Mouse (Mus musculus) urinary bladder, postnatal 25 days (tissue): ENCODE data around the gene Pdilt.

Experiments
- DNase-seq: peaks from one replicate; pipeline ENCODE4 v3.0.0; 2022; ENCODE audit warnings: low spot score

The Pdilt gene

GRCm38 (mm10) chr7:119511143-119511542 lies 12.1 kb downstream of the Pdilt start:
- no peak for DNase-seq

- DNase-seq: no peak
Observed at GRCm38 (mm10) chr7:119490041-119490780, 33.1 kb downstream of the Pdilt start.

GRCm38 (mm10) chr7:119486683-119487082 lies 36.6 kb downstream of the Pdilt start:
- no peak for DNase-seq

GRCm38 (mm10) chr7:119484154-119484553 lies 39.1 kb downstream of the Pdilt start:
- no peak for DNase-seq

GRCm38 (mm10) chr7:119479256-119479655 lies 44.0 kb downstream of the Pdilt start, which contains the start of gene Umod:
Gene Umod (minus strand): TSS chr7:119479282.
- DNase-seq: no peak

GRCm38 (mm10) chr7:119476500-119477389 lies 46.5 kb downstream of the Pdilt start:
- no peak for DNase-seq

- no peak for DNase-seq
Observed at GRCm38 (mm10) chr7:119459185-119459584, 64.1 kb downstream of the Pdilt start, which contains the start of gene Gp2. Gene Gp2 (minus strand): TSS chr7:119459285.

GRCm38 (mm10) chr7:119454192-119454591 lies 69.1 kb downstream of the Pdilt start:
- DNase-seq: no peak

- no peak for DNase-seq
Observed at GRCm38 (mm10) chr7:119443849-119444248, 79.4 kb downstream of the Pdilt start.

- no peak for DNase-seq
Observed at GRCm38 (mm10) chr7:119441938-119442337, 81.4 kb downstream of the Pdilt start.
